Mouse (Mus musculus): ENCODE results near the gene C530008M17Rik. TPM values are rescaled to one million over a fixed set of nuclear protein-coding genes. Genes with fewer than 3 reads are reported as not detected.

Gene C530008M17Rik
- polyA plus RNA-seq (2021; fragmentation: Nextera tagmentation): 11.8 and 17.8 TPM in 2 replicates
- long read RNA-seq, experiment 1, partial matches to known transcripts: 7 of 15 reads
- long read RNA-seq, experiment 1, other reads (novel, unspliced or antisense): 8 of 15 reads
- long read RNA-seq, experiment 2, partial matches to known transcripts: 1 of 13 reads
- long read RNA-seq, experiment 2, other reads (novel, unspliced or antisense): 12 of 13 reads

GRCm38 (mm10) chr5:76656212-76656611, at the start of gene C530008M17Rik:
TSS of gene C530008M17Rik (plus strand) at chr5:76656512.

GRCm38 (mm10) chr5:76905405-76906154, 249.3 kb downstream of the C530008M17Rik start, which contains the start of gene Aasdh:
TSS of gene Aasdh (minus strand) at chr5:76905514.

Other genes starting within 250 kb of the C530008M17Rik start
- 0.54 TPM in 1 of 2 replicates, not detected in the other for gene Gm7271, start 172.5 kb upstream of the C530008M17Rik start, polyA plus RNA-seq (2021; fragmentation: Nextera tagmentation)
- gene Exoc1, start 127.2 kb upstream of the C530008M17Rik start, polyA plus RNA-seq (2021; fragmentation: Nextera tagmentation): 19.9 and 27.4 TPM in 2 replicates
- 1.0 and 1.2 TPM in 2 replicates for gene Cep135, start 67.8 kb upstream of the C530008M17Rik start, polyA plus RNA-seq (2021; fragmentation: Nextera tagmentation)
- gene Aasdh, start 249.0 kb downstream of the C530008M17Rik start, polyA plus RNA-seq (2021; fragmentation: Nextera tagmentation): 6.3 and 9.8 TPM in 2 replicates